Comparison of ENCODE assay signal across 8 mouse cellular contexts in genomic region chr5:116886181-116887136, GRCm38 (mm10).
DNase-seq lines count a peak whose midpoint lies in the region; ATAC-seq and TF ChIP-seq lines count a peak whose summit lies in the region.

No protein-coding gene starts in this region.

- H3K4me2 ChIP-seq in lung, embryonic 14.5 days, result no peak overlapping the region
- H3K4me2 ChIP-seq in forebrain, embryonic 14.5 days (ENCODE audit: low read length), result peak overlapping the region; percentile 21
- H3K4me2 ChIP-seq in liver, postnatal 0 days (ENCODE audit: low read depth, low read length), result no peak overlapping the region

- WGBS in lung, embryonic 14.5 days, result 55% methylated on average over 23 of the region's 23 CpGs
- 37% methylated on average over 23 of the region's 23 CpGs for WGBS in forebrain, embryonic 14.5 days
- 70% methylated on average over 23 of the region's 23 CpGs for WGBS in liver, postnatal 0 days (ENCODE audit: insufficient replicate concordance)

- no peaks in the 10 kb centered on the region for H3K36me3 ChIP-seq in lung, embryonic 14.5 days (ENCODE audit: insufficient read depth)
- no peaks in the 10 kb centered on the region for H3K36me3 ChIP-seq in forebrain, embryonic 14.5 days (ENCODE audit: control insufficient read depth, insufficient read depth, low read length)
- no peaks in the 10 kb centered on the region for H3K36me3 ChIP-seq in liver, postnatal 0 days (replicated peaks; ENCODE audit: insufficient read depth, low read length)

- no peaks in the 10 kb centered on the region; the same call in 1 of the 2 replicates for H3K9me3 ChIP-seq in lung, embryonic 14.5 days (ENCODE audit: low read depth, low read length)
- H3K9me3 ChIP-seq in forebrain, embryonic 14.5 days (replicated peaks; ENCODE audit: control insufficient read depth, low read length), result no peaks in the 10 kb centered on the region
- no peaks in the 10 kb centered on the region for H3K9me3 ChIP-seq in liver, postnatal 0 days (ENCODE audit: low read length)

- no peaks in the 10 kb centered on the region for H3K27me3 ChIP-seq in lung, embryonic 14.5 days (ENCODE audit: insufficient read depth, low read length)
- H3K27me3 ChIP-seq in forebrain, embryonic 14.5 days (replicated peaks; ENCODE audit: control insufficient read depth, insufficient read depth, low read length), result no peaks in the 10 kb centered on the region
- no peaks in the 10 kb centered on the region for H3K27me3 ChIP-seq in liver, postnatal 0 days (ENCODE audit: insufficient read depth, low read length)

- no peak overlapping the region for H3K27ac ChIP-seq in lung, embryonic 14.5 days (ENCODE audit: low read depth)
- peak overlapping the region; percentile 85 for H3K27ac ChIP-seq in forebrain, embryonic 14.5 days (ENCODE audit: low read depth, low read length)
- H3K27ac ChIP-seq in liver, postnatal 0 days (ENCODE audit: low read depth), result no peak overlapping the region

- no peak overlapping the region for H3K4me3 ChIP-seq in lung, embryonic 14.5 days (ENCODE audit: low read depth, low read length)
- H3K4me3 ChIP-seq in forebrain, embryonic 14.5 days (ENCODE audit: low read depth, low read length), result no peak overlapping the region
- no peak overlapping the region for H3K4me3 ChIP-seq in liver, postnatal 0 days (ENCODE audit: low read depth, low read length)

- ATAC-seq in lung, embryonic 14.5 days (ENCODE audit: insufficient read depth), result peak; percentile 90
- ATAC-seq in forebrain, embryonic 14.5 days, result peak; percentile 84
- no peak for ATAC-seq in megakaryocyte progenitor cell, adult 5-6 weeks (replicated peaks; ENCODE audit: poor library complexity)
- ATAC-seq in liver, postnatal 0 days, result no peak

- no peak overlapping the region for H3K9ac ChIP-seq in lung, embryonic 14.5 days
- H3K9ac ChIP-seq in forebrain, embryonic 14.5 days (ENCODE audit: low read length), result no peak overlapping the region
- no peak overlapping the region for H3K9ac ChIP-seq in liver, postnatal 0 days (replicated peaks)

- no peak for TF ChIP-seq EP300 in liver, postnatal 0 days (IDR thresholded peaks at IDR 0.05; ENCODE audit: low read depth)

- TF ChIP-seq POLR2A in brain, embryonic 14.5 days (IDR thresholded peaks at IDR 0.05; ENCODE audit: borderline replicate concordance, extremely low read depth, insufficient read depth, insufficient read length, poor library complexity, severe bottlenecking), result no peak

- TF ChIP-seq CTCF in lung, embryonic 14.5 days (IDR thresholded peaks at IDR 0.05; ENCODE audit: low read depth), result no peak
- TF ChIP-seq CTCF in brain, embryonic 14.5 days (IDR thresholded peaks at IDR 0.05; ENCODE audit: borderline replicate concordance, extremely low read depth, insufficient read depth, insufficient read length), result no peak
- no peak for TF ChIP-seq CTCF in liver, postnatal 0 days (IDR thresholded peaks at IDR 0.05; ENCODE audit: low read depth)

- DNase-seq in lung, embryonic 14.5 days, result peak; percentile 70
- no peak for DNase-seq in lung, adult 18-20 months
- DNase-seq in brain, embryonic 14.5 days (ENCODE audit: low read depth), result peak; percentile 94
- peak; percentile 89 for DNase-seq in forebrain, embryonic 14.5 days (ENCODE audit: low spot score)
- peak; percentile 30 for DNase-seq in lung, postnatal 36 days
- DNase-seq in liver, postnatal 0 days, result no peak
- DNase-seq in spleen, postnatal 10 days (ENCODE audit: low spot score in 2 of 2), result no peak

- no peaks in the 10 kb centered on the region for H3K4me1 ChIP-seq in lung, embryonic 14.5 days (ENCODE audit: insufficient read depth)
- H3K4me1 ChIP-seq in forebrain, embryonic 14.5 days (ENCODE audit: control insufficient read depth, insufficient read depth, low read length), result peaks cover 12% of the 10 kb centered on the region
- no peaks in the 10 kb centered on the region for H3K4me1 ChIP-seq in liver, postnatal 0 days (ENCODE audit: insufficient read depth)

Comparison
In these comparisons a context has a peak if more than half of its experiments do, and no peak if none do; other contexts are left out.
1. DNase-seq: peak in lung, embryonic 14.5 days (single experiment), brain, embryonic 14.5 days (single experiment), forebrain, embryonic 14.5 days (single experiment) and lung, postnatal 36 days (single experiment); none in lung, adult 18-20 months (0 of 2), liver, postnatal 0 days (single experiment) and spleen, postnatal 10 days (0 of 2).
2. ATAC-seq: peak in lung, embryonic 14.5 days (single experiment) and forebrain, embryonic 14.5 days (single experiment); none in megakaryocyte progenitor cell, adult 5-6 weeks (single experiment) and liver, postnatal 0 days (single experiment).